Mouse (Mus musculus): Measurements from ENCODE around the gene Psmc3ip. TPM values are rescaled to one million over a fixed set of nuclear protein-coding genes. Genes with fewer than 3 reads are reported as not detected.
"Not testable (repeated sequence)": the region's sequence is repeated elsewhere in the genome, so short reads cannot be mapped to it uniquely, and the experiment has no call there.

Psmc3ip gene
- polyA plus RNA-seq, 1 experiment from 2014 or later = 29.1 TPM

DNA sequence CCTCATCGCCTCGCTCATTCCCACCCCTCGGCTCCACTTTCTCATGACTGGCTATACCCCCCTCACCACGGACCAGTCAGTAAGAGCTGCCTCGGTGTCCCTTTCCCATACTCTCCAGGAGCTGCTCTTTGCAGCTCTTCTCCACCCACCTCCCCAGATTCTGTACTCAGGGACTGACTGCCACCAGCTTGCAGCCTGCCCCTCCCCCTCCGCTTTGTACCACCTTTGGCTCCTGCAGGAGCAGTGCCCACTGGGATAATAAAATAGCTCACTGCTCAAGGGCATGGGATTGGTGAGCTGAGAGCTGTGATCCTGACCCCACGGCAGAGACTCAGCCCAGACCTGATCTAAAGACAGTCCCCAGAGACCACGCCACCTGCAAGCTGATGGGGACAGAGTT, 29.3 kb upstream of the Psmc3ip start:
- H3K4me2 ChIP-seq (ENCODE audit: low read length); H3K27me3 ChIP-seq (replicated peaks; ENCODE audit: control insufficient read depth, insufficient read depth, low read length); H3K9me3 ChIP-seq (ENCODE audit: control insufficient read depth, low read length); ATAC-seq (replicated peaks; ENCODE audit: low FRiP score, low TSS enrichment, low read depth); H3K27ac ChIP-seq (ENCODE audit: low read depth); H3K9ac ChIP-seq (ENCODE audit: low read length); H3K4me1 ChIP-seq (replicated peaks; ENCODE audit: control insufficient read depth, insufficient read depth, low read length); H3K4me3 ChIP-seq (ENCODE audit: low read depth, low read length); DNase-seq (ENCODE audit: low spot score): not testable (repeated sequence)
- peaks cover 41% of the 10 kb centered on the region for H3K36me3 ChIP-seq (ENCODE audit: control insufficient read depth, insufficient read depth, low read length)
- 94% methylated on average over 8 of the region's 8 CpGs for WGBS

DNA sequence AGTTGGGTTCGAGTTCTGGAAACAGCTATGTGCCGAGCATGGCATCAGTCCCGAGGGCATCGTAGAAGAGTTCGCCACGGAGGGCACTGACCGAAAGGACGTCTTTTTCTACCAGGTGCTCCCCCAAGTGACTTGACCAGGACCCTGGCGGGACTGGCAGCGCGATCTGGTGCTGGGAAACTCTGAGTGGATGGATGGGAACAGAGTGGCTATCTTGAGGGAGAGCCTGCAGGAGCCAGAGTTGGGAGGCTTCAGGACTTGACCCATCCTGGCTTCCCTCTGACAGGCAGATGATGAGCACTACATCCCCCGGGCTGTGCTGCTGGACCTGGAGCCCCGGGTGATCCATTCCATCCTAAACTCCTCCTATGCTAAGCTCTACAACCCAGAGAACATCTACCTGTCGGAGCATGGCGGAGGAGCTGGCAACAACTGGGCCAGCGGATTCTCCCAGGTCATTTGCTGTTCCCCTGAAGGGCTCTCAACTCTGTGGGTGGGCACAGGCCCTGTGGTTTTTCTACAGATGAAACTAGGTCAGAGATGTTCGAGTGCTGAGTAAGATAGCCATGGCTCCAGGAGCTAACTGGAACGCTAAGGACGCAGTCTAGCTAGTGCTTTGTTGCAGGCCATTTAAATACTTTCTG, 25.4 kb upstream of the Psmc3ip start:
- WGBS = 27% methylated on average over 19 of the region's 19 CpGs
- DNase-seq (ENCODE audit: low spot score) (no peak), ATAC-seq (replicated peaks; ENCODE audit: low FRiP score, low TSS enrichment, low read depth) (no peak)
- peak overlapping the region; percentile 79 for H3K27ac ChIP-seq (ENCODE audit: low read depth)
- H3K4me3 ChIP-seq (ENCODE audit: low read depth, low read length) = peak overlapping the region; percentile 95
- H3K9me3 ChIP-seq (ENCODE audit: control insufficient read depth, low read length) = no peaks in the 10 kb centered on the region
- peak overlapping the region; percentile 77 for H3K4me2 ChIP-seq (ENCODE audit: low read length)
- H3K4me1 ChIP-seq (replicated peaks; ENCODE audit: control insufficient read depth, insufficient read depth, low read length) = peaks cover 20% of the 10 kb centered on the region
- peaks cover 35% of the 10 kb centered on the region for H3K36me3 ChIP-seq (ENCODE audit: control insufficient read depth, insufficient read depth, low read length)
- H3K27me3 ChIP-seq (replicated peaks; ENCODE audit: control insufficient read depth, insufficient read depth, low read length) = no peaks in the 10 kb centered on the region
- H3K9ac ChIP-seq (ENCODE audit: low read length) = peak overlapping the region; percentile 79

DNA sequence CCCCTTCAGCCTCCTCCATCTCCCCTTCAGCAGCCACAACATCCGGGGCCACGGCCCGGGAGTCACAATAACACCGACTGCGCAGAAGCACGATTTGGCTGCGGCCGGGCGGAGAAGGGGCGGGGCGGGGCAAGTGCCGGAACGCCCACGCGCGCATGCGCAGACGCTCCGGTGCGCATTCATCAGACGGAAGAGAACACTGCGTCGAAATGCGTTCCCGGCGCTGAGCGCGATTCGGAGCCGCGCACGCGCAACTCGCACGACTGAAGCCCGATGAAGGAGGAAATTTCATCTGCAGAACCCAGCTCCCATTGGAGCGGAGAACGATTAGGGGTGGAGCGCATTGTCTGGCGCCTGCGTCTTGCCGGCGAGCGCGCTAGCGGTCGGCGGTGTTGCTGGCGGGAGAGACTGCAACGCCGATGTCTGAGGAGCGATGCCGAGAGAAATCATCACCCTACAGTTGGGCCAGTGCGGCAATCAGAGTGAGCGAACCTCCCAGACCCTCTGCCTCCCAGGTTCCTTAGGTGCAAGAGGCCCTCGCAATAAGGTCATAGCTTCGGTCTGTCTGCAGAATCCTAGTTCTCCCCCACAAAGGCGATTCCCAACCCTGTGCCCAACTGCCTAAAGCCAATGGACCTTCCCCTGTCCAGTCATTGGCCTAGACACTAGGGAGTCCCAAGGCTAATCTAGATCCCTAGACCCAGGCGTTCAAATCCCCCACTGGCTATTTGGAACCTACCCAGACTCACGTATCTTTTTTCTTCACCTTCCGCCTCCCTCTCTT, 24.7 kb upstream of the Psmc3ip start, which contains the start of the genes Retreg3 and Tubg1:
Retreg3 (minus strand) TSS at position 133 of the 784 bp plus-strand sequence.
Tubg1 (plus strand) TSS at position 178 of the 784 bp plus-strand sequence.
- Histone ChIP-seq H3K4me1 (replicated peaks; ENCODE audit: control insufficient read depth, insufficient read depth, low read length) (peaks cover 20% of the 10 kb centered on the region), H3K4me3 (ENCODE audit: low read depth, low read length) (peak within 1 kb of the TSS; percentile 95), H3K4me2 (ENCODE audit: low read length) (peak within 1 kb of the TSS; percentile 94), H3K27ac (ENCODE audit: low read depth) (peak within 1 kb of the TSS; percentile 79), H3K9me3 (ENCODE audit: control insufficient read depth, low read length) (no peaks in the 10 kb centered on the region), H3K9ac (ENCODE audit: low read length) (peak within 1 kb of the TSS; percentile 79), H3K27me3 (replicated peaks; ENCODE audit: control insufficient read depth, insufficient read depth, low read length) (no peaks in the 10 kb centered on the region), H3K36me3 (ENCODE audit: control insufficient read depth, insufficient read depth, low read length) (peaks cover 30% of the 10 kb centered on the region)
- WGBS = under 1% methylated on average over 61 of the region's 61 CpGs
- DNase-seq (ENCODE audit: low spot score) (peak; percentile 98), ATAC-seq (replicated peaks; ENCODE audit: low FRiP score, low TSS enrichment, low read depth) (peak; percentile 96)

GRCm38 (mm10) chr11:101119131-101119760, 24.0 kb upstream of the Psmc3ip start:
- peaks cover 26% of the 10 kb centered on the region for H3K36me3 ChIP-seq (ENCODE audit: control insufficient read depth, insufficient read depth, low read length)
- ATAC-seq (replicated peaks; ENCODE audit: low FRiP score, low TSS enrichment, low read depth) = peak; percentile 79
- H3K4me2 ChIP-seq (ENCODE audit: low read length) = peak overlapping the region; percentile 94
- DNase-seq (ENCODE audit: low spot score) = peak; percentile 60
- H3K9ac ChIP-seq (ENCODE audit: low read length) = peak overlapping the region; percentile 73
- H3K4me1 ChIP-seq (replicated peaks; ENCODE audit: control insufficient read depth, insufficient read depth, low read length) = peaks cover 20% of the 10 kb centered on the region
- no peaks in the 10 kb centered on the region for H3K27me3 ChIP-seq (replicated peaks; ENCODE audit: control insufficient read depth, insufficient read depth, low read length)
- 1% methylated on average over 39 of the region's 39 CpGs for WGBS
- peak overlapping the region; percentile 95 for H3K4me3 ChIP-seq (ENCODE audit: low read depth, low read length)
- H3K27ac ChIP-seq (ENCODE audit: low read depth) = peak overlapping the region; percentile 24
- H3K9me3 ChIP-seq (ENCODE audit: control insufficient read depth, low read length) = no peaks in the 10 kb centered on the region

DNA sequence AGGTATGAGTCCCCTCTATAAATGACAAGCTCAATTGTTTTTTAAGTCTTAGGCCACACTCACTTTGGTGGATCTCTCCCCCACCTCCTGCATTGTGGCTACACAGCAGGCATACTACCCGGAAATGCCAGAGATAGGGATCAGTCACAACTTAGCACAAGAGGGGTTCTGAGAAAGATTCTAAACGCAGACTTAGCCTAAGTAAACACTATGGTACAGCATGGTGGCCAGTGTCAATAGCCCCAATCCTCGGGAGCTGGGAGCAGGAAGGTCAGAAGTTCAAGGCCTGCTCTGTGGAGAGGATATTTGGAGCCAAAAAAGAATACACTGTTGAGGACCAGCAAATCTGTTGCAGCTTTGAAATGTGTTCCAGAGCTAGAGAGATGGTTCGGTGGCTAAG, 22.9 kb upstream of the Psmc3ip start:
- peak overlapping the region; percentile 73; the same call in 1 of the 2 replicates for H3K9ac ChIP-seq (ENCODE audit: low read length)
- peaks cover 20% of the 10 kb centered on the region for H3K4me1 ChIP-seq (replicated peaks; ENCODE audit: control insufficient read depth, insufficient read depth, low read length)
- no peaks in the 10 kb centered on the region for H3K27me3 ChIP-seq (replicated peaks; ENCODE audit: control insufficient read depth, insufficient read depth, low read length)
- H3K4me2 ChIP-seq (ENCODE audit: low read length) = peak overlapping the region; percentile 94
- DNase-seq (ENCODE audit: low spot score) (no peak), ATAC-seq (replicated peaks; ENCODE audit: low FRiP score, low TSS enrichment, low read depth) (no peak)
- no peak overlapping the region for H3K27ac ChIP-seq (ENCODE audit: low read depth)
- no peaks in the 10 kb centered on the region for H3K9me3 ChIP-seq (ENCODE audit: control insufficient read depth, low read length)
- H3K4me3 ChIP-seq (ENCODE audit: low read depth, low read length) = peak overlapping the region; percentile 95
- peaks cover 16% of the 10 kb centered on the region for H3K36me3 ChIP-seq (ENCODE audit: control insufficient read depth, insufficient read depth, low read length)
- WGBS = 26% methylated on average over 4 of the region's 4 CpGs

DNA sequence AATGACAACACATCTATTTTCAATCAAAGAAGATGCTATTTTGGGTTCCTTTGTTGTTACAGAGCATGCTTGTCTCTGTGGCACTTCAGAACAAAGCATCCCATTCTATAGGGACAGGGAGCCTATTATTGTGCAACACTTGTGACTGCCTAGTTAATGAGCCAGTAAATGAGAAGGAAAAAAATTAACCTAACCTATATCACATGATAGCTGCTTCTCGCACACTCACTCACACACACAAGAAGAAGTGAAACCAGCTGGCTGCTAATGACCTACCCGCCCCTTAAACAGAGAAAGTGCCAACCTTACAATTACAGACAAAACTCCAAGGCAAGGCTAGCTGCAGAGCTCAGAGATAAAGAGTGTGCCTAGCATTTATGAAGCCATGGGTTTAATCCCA, 20.3 kb upstream of the Psmc3ip start:
- Histone ChIP-seq H3K9ac (ENCODE audit: low read length) (no peak overlapping the region), H3K36me3 (ENCODE audit: control insufficient read depth, insufficient read depth, low read length) (peaks cover 7% of the 10 kb centered on the region; the same call in 1 of the 2 replicates), H3K9me3 (ENCODE audit: control insufficient read depth, low read length) (no peaks in the 10 kb centered on the region), H3K4me3 (ENCODE audit: low read depth, low read length) (no peak overlapping the region), H3K27ac (ENCODE audit: low read depth) (no peak overlapping the region), H3K4me1 (replicated peaks; ENCODE audit: control insufficient read depth, insufficient read depth, low read length) (peaks cover 13% of the 10 kb centered on the region), H3K4me2 (ENCODE audit: low read length) (no peak overlapping the region), H3K27me3 (replicated peaks; ENCODE audit: control insufficient read depth, insufficient read depth, low read length) (no peaks in the 10 kb centered on the region)
- WGBS = 82% methylated on average over 2 of the region's 2 CpGs
- DNase-seq (ENCODE audit: low spot score) (no peak), ATAC-seq (replicated peaks; ENCODE audit: low FRiP score, low TSS enrichment, low read depth) (no peak)

GRCm38 (mm10) chr11:101112186-101112585, 16.9 kb upstream of the Psmc3ip start:
- Histone ChIP-seq H3K36me3 (ENCODE audit: control insufficient read depth, insufficient read depth, low read length) (peaks cover 10% of the 10 kb centered on the region; the same call in 1 of the 2 replicates), H3K4me3 (ENCODE audit: low read depth, low read length) (no peak overlapping the region), H3K9ac (ENCODE audit: low read length) (no peak overlapping the region), H3K27ac (ENCODE audit: low read depth) (no peak overlapping the region), H3K9me3 (ENCODE audit: control insufficient read depth, low read length) (no peaks in the 10 kb centered on the region), H3K4me1 (replicated peaks; ENCODE audit: control insufficient read depth, insufficient read depth, low read length) (no peaks in the 10 kb centered on the region), H3K27me3 (replicated peaks; ENCODE audit: control insufficient read depth, insufficient read depth, low read length) (no peaks in the 10 kb centered on the region), H3K4me2 (ENCODE audit: low read length) (no peak overlapping the region)
- ATAC-seq (replicated peaks; ENCODE audit: low FRiP score, low TSS enrichment, low read depth) (no peak), DNase-seq (ENCODE audit: low spot score) (no peak)
- WGBS = 94% methylated on average over 3 of the region's 3 CpGs

DNA sequence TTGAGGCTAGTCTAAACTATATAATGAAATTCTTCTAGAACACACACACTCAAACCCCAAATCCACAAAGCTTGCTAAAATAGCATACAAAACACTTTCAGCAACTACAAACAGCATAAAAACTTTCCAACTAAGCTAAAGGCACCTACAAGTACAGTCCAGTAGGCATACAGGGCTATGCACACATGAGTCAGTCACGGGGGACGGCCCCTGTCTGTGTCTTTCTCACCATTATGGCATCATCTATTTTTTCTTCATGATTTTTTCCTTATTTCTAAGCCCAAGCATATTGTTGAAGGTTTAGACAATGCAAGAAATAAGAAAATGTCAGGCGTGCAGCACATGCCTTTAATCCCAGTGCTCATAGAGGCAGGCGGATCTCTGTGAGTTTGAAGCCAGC, 15.9 kb upstream of the Psmc3ip start:
- Histone ChIP-seq H3K36me3 (ENCODE audit: control insufficient read depth, insufficient read depth, low read length) (0 out of 2 replicates have a peak, but pooled peaks cover 3% of the 10 kb centered on the region), H3K27me3 (replicated peaks; ENCODE audit: control insufficient read depth, insufficient read depth, low read length) (no peaks in the 10 kb centered on the region), H3K4me3 (ENCODE audit: low read depth, low read length) (no peak overlapping the region), H3K4me1 (replicated peaks; ENCODE audit: control insufficient read depth, insufficient read depth, low read length) (no peaks in the 10 kb centered on the region), H3K9ac (ENCODE audit: low read length) (no peak overlapping the region), H3K9me3 (ENCODE audit: control insufficient read depth, low read length) (no peaks in the 10 kb centered on the region), H3K27ac (ENCODE audit: low read depth) (no peak overlapping the region), H3K4me2 (ENCODE audit: low read length) (no peak overlapping the region)
- 86% methylated on average over 4 of the region's 4 CpGs for WGBS
- ATAC-seq (replicated peaks; ENCODE audit: low FRiP score, low TSS enrichment, low read depth) (no peak), DNase-seq (ENCODE audit: low spot score) (no peak)

Data from intestine, embryonic 14.5 days (tissue).